Mouse (Mus musculus): ENCODE results near the gene Gcnt1.

DNA sequence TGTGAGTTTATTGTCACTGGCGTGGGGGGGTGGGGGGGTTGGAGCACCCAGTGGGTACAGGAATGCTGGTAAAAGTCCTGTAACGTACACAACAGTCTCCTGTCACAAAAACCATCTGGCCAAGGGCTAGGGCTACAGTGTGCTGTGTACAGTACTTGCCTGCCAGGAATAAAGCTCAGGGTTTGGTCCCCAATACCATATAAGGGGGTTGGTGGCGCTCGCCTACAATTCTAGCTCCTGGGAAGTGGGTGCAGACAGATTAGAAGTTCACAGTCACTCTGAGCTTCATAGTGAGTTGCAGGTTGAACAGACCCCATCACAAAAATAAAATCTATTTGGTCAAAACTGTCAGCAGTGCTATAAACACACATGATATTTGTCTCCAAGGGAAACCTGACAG is 18.3 kb downstream of the Gcnt1 start:
- TF ChIP-seq CTCF (IDR thresholded peaks at IDR 0.05; ENCODE audit: low read depth) (no peak), EP300 (IDR thresholded peaks at IDR 0.05; ENCODE audit: low read depth) (no peak)

Data from heart, postnatal 0 days (tissue).